Comparison of ENCODE assay signal across 13 mouse cellular contexts in the genomic region with DNA sequence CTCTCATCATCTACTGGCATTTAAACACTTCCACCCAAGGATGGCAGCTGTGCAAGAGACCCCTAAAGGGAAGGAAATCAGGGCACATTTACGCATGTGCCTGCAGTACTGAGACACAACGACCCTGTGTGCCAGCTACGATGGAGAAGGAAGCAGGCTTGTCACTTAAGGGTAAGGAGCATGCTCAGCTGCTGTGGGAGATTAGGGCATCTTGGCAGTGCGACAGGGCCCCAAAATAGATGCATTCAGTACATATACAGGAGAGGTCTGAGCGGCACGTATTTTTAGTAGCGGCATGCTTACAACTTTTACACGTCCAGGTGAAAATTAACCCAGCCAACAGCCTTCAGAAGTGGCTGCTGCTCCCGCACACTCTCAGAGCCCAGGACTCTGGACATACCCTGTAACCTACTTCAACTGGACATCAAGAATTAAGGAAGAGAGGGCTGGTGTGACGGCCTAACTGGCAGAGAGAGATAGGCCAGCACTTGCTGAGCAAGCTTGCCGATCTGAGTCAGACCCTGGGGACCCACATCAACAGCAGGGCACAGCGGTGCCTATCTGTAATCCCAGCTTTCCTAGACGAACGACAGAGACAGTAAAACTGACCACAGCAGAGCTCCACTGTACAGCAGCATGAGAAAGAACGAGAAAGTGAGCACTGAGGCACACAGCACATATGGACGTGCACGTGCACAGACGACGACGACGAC. TPM values are rescaled to one million over a fixed set of nuclear protein-coding genes. Genes with fewer than 3 reads are reported as not detected.
A peak's percentile ranks its signal among the peaks of the same experiment; 100 is the strongest.
DNase-seq lines count a peak whose midpoint lies in the region; ATAC-seq and TF ChIP-seq lines count a peak whose summit lies in the region.
"Had no signal": no experiment of that assay in that cellular context is flagged by ENCODE, and none has a peak within 500 bp of the region (broad histone marks: within the 10 kb centered on the region; RNA-seq: fewer than 3 reads in every experiment).

No protein-coding gene starts in this region.

- H3K4me3 ChIP-seq in neural tube, embryonic 13.5 days: no peak overlapping the region
- no peak overlapping the region for H3K4me3 ChIP-seq in heart, postnatal 0 days (ENCODE audit: low read depth, low read length)
- no peak overlapping the region for H3K4me3 ChIP-seq in lung, adult 2 months (replicated peaks; ENCODE audit: extremely low read depth, low read depth, low read length)

- no peak for TF ChIP-seq CTCF in heart, postnatal 0 days (IDR thresholded peaks at IDR 0.05; ENCODE audit: low read depth)
- TF ChIP-seq CTCF in lung, adult 2 months (IDR thresholded peaks at IDR 0.05; ENCODE audit: insufficient read depth, low read length): no peak

- TF ChIP-seq EP300 in heart, postnatal 0 days (IDR thresholded peaks at IDR 0.05; ENCODE audit: low read depth): no peak; the same call in 1 of the 2 replicates

- peak; percentile 66 to 72 for DNase-seq in cerebellum, postnatal 25 days
- DNase-seq in cerebellum, postnatal 4 days (ENCODE audit: low spot score in 2 of 2): no peak
- no peak for DNase-seq in neural tube, embryonic 10.5 days (ENCODE audit: extremely low spot score, low spot score)
- peak; percentile 87 for DNase-seq in heart, postnatal 0 days (ENCODE audit: low spot score)
- no peak for DNase-seq in kidney, adult 8-10 months
- DNase-seq in urinary bladder, postnatal 4 days (ENCODE audit: low spot score in 2 of 2): no peak
- no peak for DNase-seq in lung, adult 2 months
- DNase-seq: B cell, adult 2 months; kidney, adult 2 months; retina, postnatal 1 day; thymus, postnatal 25 days had no signal

- no peaks in the 10 kb centered on the region for H3K9me3 ChIP-seq in neural tube, embryonic 13.5 days
- H3K9me3 ChIP-seq in heart, postnatal 0 days (replicated peaks; ENCODE audit: control insufficient read depth, low read length): no peaks in the 10 kb centered on the region

- TF ChIP-seq POLR2A in lung, adult 2 months (IDR thresholded peaks at IDR 0.05; ENCODE audit: borderline replicate concordance, extremely low read depth, low read depth, low read length): no peak

- 0 out of 2 replicates have a peak, but pooled peaks cover 8% of the 10 kb centered on the region for H3K36me3 ChIP-seq in neural tube, embryonic 13.5 days
- peaks cover 11% of the 10 kb centered on the region; the same call in 1 of the 2 replicates for H3K36me3 ChIP-seq in heart, postnatal 0 days (replicated peaks; ENCODE audit: control insufficient read depth, insufficient read depth, low read length)

- 0 out of 2 replicates have a peak overlapping the region, but pooled peaks have one; percentile 13 for H3K27ac ChIP-seq in neural tube, embryonic 13.5 days (replicated peaks)
- peak overlapping the region; percentile 87 for H3K27ac ChIP-seq in heart, postnatal 0 days (ENCODE audit: low read depth)

- ATAC-seq in neural tube, embryonic 13.5 days (ENCODE audit: low read depth): no peak
- ATAC-seq in heart, postnatal 0 days (ENCODE audit: insufficient read depth, low read depth): peak; percentile 73

- no peak overlapping the region for H3K4me2 ChIP-seq in neural tube, embryonic 13.5 days
- peak overlapping the region; percentile 29 for H3K4me2 ChIP-seq in heart, postnatal 0 days (ENCODE audit: low read depth, low read length)

- 66% methylated on average over 21 of the region's 21 CpGs for WGBS in neural tube, embryonic 13.5 days
- WGBS in heart, postnatal 0 days: 25% methylated on average over 21 of the region's 21 CpGs
- WGBS in lung, adult 2 months: 69% methylated on average over 21 of the region's 21 CpGs

- H3K9ac ChIP-seq in neural tube, embryonic 13.5 days: no peak overlapping the region
- 0 out of 2 replicates have a peak overlapping the region, but pooled peaks have one; percentile 9 for H3K9ac ChIP-seq in heart, postnatal 0 days (replicated peaks; ENCODE audit: low read depth, low read length)

- H3K27me3 ChIP-seq in neural tube, embryonic 13.5 days: no peaks in the 10 kb centered on the region
- H3K27me3 ChIP-seq in heart, postnatal 0 days (ENCODE audit: control insufficient read depth, insufficient read depth, low read length): no peaks in the 10 kb centered on the region

- H3K4me1 ChIP-seq in neural tube, embryonic 13.5 days (replicated peaks): peaks cover 73% of the 10 kb centered on the region
- peaks cover 65% of the 10 kb centered on the region for H3K4me1 ChIP-seq in heart, postnatal 0 days (ENCODE audit: control insufficient read depth, insufficient read depth)
- H3K4me1 ChIP-seq in lung, adult 2 months (ENCODE audit: control insufficient read depth, insufficient read depth, low read length): no peaks in the 10 kb centered on the region; the same call in none of the 2 replicates

RNA-seq across cellular contexts. Expression of a gene that starts 19.6 kb away (rescaled TPM):
- 238 and 300 TPM in 2 replicates for polyA plus RNA-seq in neural tube, embryonic 13.5 days (2015; fragmentation: Nextera tagmentation; extraction: Ambion mirVana)
- total RNA-seq in heart, postnatal 0 days (2014; rRNA removed; ENCODE audit: low replicate concordance): 159 and 184 TPM in 2 replicates
- polyA plus RNA-seq in heart, postnatal 0 days (2015; fragmentation: Nextera tagmentation; extraction: Ambion mirVana): 139 and 140 TPM in 2 replicates
- 60.4 and 62.8 TPM in 2 replicates for polyA plus RNA-seq in lung, adult 2 months (2012; rRNA removed)

RNA-seq across cellular contexts. Expression of a gene that starts 31.3 kb away (rescaled TPM):
- not detected in 2 replicates for polyA plus RNA-seq in neural tube, embryonic 13.5 days (2015; fragmentation: Nextera tagmentation; extraction: Ambion mirVana)
- total RNA-seq in heart, postnatal 0 days (2014; rRNA removed; ENCODE audit: low replicate concordance): not detected in 2 replicates
- not detected in 2 replicates for polyA plus RNA-seq in heart, postnatal 0 days (2015; fragmentation: Nextera tagmentation; extraction: Ambion mirVana)
- not detected in 2 replicates for polyA plus RNA-seq in lung, adult 2 months (2012; rRNA removed)
- polyA plus RNA-seq: kidney, adult 2 months; lung, embryonic 16.5 days had no signal

RNA-seq across cellular contexts. Expression of a gene that starts 32.8 kb away (rescaled TPM):
- polyA plus RNA-seq in neural tube, embryonic 13.5 days (2015; fragmentation: Nextera tagmentation; extraction: Ambion mirVana): 578 and 594 TPM in 2 replicates
- 1,352 and 1,440 TPM in 2 replicates for total RNA-seq in heart, postnatal 0 days (2014; rRNA removed; ENCODE audit: low replicate concordance)
- 486 and 524 TPM in 2 replicates for polyA plus RNA-seq in heart, postnatal 0 days (2015; fragmentation: Nextera tagmentation; extraction: Ambion mirVana)
- polyA plus RNA-seq in lung, adult 2 months (2012; rRNA removed): 803 and 904 TPM in 2 replicates

RNA-seq across cellular contexts. Expression of a gene that starts 38.1 kb away (rescaled TPM):
- polyA plus RNA-seq in neural tube, embryonic 13.5 days (2015; fragmentation: Nextera tagmentation; extraction: Ambion mirVana): 41.3 and 46.0 TPM in 2 replicates
- 11.1 and 13.4 TPM in 2 replicates for total RNA-seq in heart, postnatal 0 days (2014; rRNA removed; ENCODE audit: low replicate concordance)
- polyA plus RNA-seq in heart, postnatal 0 days (2015; fragmentation: Nextera tagmentation; extraction: Ambion mirVana): 18.5 and 20.1 TPM in 2 replicates
- 42.4 and 44.2 TPM in 2 replicates for polyA plus RNA-seq in lung, adult 2 months (2012; rRNA removed)

RNA-seq across cellular contexts. Expression of a gene that starts 47.4 kb away (rescaled TPM):
- polyA plus RNA-seq in neural tube, embryonic 13.5 days (2015; fragmentation: Nextera tagmentation; extraction: Ambion mirVana): 121 and 127 TPM in 2 replicates
- 108 TPM in 2 replicates for total RNA-seq in heart, postnatal 0 days (2014; rRNA removed; ENCODE audit: low replicate concordance)
- polyA plus RNA-seq in heart, postnatal 0 days (2015; fragmentation: Nextera tagmentation; extraction: Ambion mirVana): 56.7 and 59.7 TPM in 2 replicates
- 57.9 and 73.2 TPM in 2 replicates for polyA plus RNA-seq in lung, adult 2 months (2012; rRNA removed)

Comparison
In these comparisons a context has a peak if more than half of its experiments do, and no peak if none do; other contexts are left out.
1. DNase-seq: peak in cerebellum, postnatal 25 days (2 of 2) and heart, postnatal 0 days (single experiment); none in cerebellum, postnatal 4 days (0 of 2), neural tube, embryonic 10.5 days (single experiment), kidney, adult 8-10 months (0 of 2), urinary bladder, postnatal 4 days (0 of 2) and lung, adult 2 months (single experiment).